Mouse (Mus musculus) common myeloid progenitor, adult 5-6 weeks (primary cell): ENCODE data around the gene Ccdc163. TPM values are rescaled to one million over a fixed set of nuclear protein-coding genes. Genes with fewer than 3 reads are reported as not detected.
"Not testable (repeated sequence)": the region's sequence is repeated elsewhere in the genome, so short reads cannot be mapped to it uniquely, and the experiment has no call there.

Experiments
- ATAC-seq: replicated peaks from 2 replicates; pipeline ENCODE4 v1.8.0; 2016; ENCODE audit warnings: low read depth, mild to moderate bottlenecking, moderate TSS enrichment, inconsistent platforms; ENCODE audit not compliant: poor library complexity, severe bottlenecking
- total RNA-seq: library from RNA; stranded (forward); fragments of 200-1000, 187-1606 nt; gene quantifications from 2 replicates; pipeline ENCODE4 v1.2.3, GENCODE M21; 2017

The Ccdc163 gene
- total RNA-seq, result 12.3 and 35.8 TPM in 2 replicates

GRCm38 (mm10) chr4:116708201-116708764 lies at the start of gene Ccdc163, which contains the start of gene Mmachc:
TSS of gene Ccdc163 (plus strand) at chr4:116708509.
TSS of gene Mmachc (minus strand) at chr4:116708406.
- ATAC-seq, result peak; percentile 97

GRCm38 (mm10) chr4:116659474-116659873 lies 48.8 kb upstream of the Ccdc163 start:
- no peak for ATAC-seq

DNA sequence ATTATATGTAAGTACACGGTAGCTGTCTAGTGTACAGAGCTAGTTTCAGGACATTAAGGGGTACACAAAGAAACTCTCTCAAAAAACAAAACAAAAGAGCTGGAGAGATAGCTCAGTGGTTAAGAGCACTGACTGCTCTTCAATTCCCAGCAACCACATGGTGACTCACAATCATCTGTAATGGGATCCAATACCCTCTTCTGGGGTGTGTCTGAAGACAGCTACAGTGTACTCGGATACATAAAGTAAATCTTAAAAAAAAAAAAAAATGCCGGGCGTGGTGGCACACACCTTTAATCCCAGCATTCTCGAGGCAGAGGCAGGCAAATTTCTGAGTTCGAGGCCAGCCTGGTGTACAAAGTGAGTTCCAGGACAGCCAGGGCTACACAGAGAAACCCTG lies 48.4 kb upstream of the Ccdc163 start:
- not testable (repeated sequence) for ATAC-seq

DNA sequence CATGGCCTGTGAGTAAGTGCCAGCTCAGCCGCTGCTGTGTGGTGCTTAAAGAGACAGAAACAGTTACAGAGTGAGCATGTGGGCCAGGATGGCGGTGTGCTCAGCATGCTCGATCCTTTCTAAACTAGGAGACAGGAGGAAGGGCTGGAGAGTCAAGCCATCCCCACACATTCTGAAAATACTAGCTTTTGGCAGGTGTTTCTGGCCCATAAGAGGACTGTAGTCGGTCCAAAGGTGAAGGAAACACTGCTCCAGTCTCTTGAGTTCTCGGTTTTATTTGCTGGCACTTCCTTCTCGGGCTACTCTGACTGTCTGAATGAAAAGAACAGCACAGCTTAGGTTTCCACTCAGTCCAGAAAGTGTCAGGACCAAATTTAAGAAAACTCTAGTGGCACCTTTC lies 47.5 kb upstream of the Ccdc163 start:
- no peak for ATAC-seq

GRCm38 (mm10) chr4:116661998-116662397 lies 46.3 kb upstream of the Ccdc163 start:
- no peak for ATAC-seq

DNA sequence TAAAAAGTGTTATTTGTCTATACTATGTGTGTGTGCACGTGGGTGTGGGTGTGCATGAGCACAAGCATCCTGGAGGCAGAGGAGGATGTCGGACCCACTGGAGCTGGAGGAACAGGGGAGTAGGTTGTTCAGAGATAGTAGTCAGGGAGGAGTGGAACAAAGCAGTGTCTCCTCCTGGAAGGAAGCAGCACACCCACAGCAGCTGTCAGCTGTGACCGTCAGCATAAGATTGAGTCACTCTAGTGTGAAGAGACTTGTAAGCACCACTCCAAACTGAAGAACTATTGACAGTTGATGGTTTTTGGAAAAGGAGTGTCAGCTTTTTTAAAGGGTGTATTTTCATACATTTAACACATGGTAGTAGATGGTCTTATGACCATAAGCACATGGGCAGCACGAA lies 41.7 kb upstream of the Ccdc163 start:
- ATAC-seq, result no peak

- ATAC-seq, result peak; percentile 88
Measured at GRCm38 (mm10) chr4:116668145-116668544, 40.2 kb upstream of the Ccdc163 start.

DNA sequence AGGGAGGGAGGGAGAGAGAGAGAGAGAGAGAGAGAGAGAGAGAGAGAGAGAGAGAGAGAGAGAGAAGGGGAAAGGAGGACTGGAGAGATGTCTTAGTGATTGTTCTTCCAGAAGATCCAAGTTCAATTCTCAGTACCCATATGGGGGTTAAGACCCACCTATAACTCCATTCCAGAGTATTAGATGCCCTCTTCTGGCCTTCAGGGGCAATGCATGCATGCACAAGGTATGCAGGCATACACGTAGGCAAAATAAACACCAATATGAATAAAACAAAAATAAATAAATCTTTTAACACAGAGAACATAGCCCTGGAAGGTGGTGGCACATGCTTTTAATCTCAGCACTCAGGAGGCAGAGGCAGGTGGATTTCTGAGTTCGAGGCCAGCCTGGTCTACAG lies 39.0 kb upstream of the Ccdc163 start:
- ATAC-seq, result no peak

DNA sequence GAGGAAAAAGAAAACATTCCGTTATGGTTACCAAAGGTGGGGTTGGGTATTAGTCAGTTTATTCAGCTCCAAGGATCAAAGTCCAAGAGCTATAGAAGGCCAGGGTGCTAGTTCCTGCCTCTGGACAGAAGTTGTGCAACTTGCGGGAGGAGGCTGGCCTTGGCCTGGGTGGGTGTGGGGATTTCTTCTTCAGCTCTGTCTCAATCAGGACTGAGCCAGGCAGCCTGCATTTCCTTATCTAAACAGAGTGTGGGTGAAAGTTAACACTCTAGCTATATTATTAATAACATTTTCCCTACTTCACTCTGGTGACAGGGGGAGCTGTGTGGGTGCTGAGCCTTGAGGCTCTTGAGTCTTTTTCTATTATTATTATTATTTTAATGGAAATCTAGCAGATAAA lies 35.5 kb upstream of the Ccdc163 start:
- ATAC-seq, result peak; percentile 83

- ATAC-seq, result not testable (repeated sequence)
Measured at GRCm38 (mm10) chr4:116674761-116675160, 33.5 kb upstream of the Ccdc163 start.

- no peak for ATAC-seq
Measured at GRCm38 (mm10) chr4:116676027-116676426, 32.3 kb upstream of the Ccdc163 start.

DNA sequence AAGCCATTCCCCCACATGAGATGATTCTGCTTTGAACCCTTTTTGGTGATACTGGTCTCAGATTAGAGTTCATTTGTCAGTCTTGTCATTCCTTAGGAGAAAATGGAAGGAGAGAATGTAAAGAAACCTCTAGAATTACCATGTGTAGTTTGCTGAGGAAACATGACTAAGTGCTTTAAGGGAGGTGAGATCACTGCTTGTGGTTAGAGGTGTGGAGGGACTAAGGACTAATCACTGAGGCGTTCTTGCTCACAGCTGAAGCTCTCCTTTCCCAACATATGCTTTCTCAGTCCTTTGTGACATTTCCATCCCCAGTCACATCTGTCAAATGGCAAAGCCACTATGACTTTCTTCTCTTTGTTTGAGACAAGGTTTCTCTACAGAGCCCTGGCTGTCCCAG lies 30.5 kb upstream of the Ccdc163 start:
- no peak for ATAC-seq

- no peak for ATAC-seq
Measured at GRCm38 (mm10) chr4:116679141-116679540, 29.2 kb upstream of the Ccdc163 start.

GRCm38 (mm10) chr4:116680521-116680920 lies 27.8 kb upstream of the Ccdc163 start:
- ATAC-seq, result not testable (repeated sequence)

GRCm38 (mm10) chr4:116683957-116684356 lies 24.4 kb upstream of the Ccdc163 start:
- no peak for ATAC-seq

GRCm38 (mm10) chr4:116684665-116685064 lies 23.6 kb upstream of the Ccdc163 start:
- ATAC-seq, result no peak

GRCm38 (mm10) chr4:116685402-116686061 lies 22.8 kb upstream of the Ccdc163 start, which contains the start of gene Prdx1:
TSS of gene Prdx1 (plus strand) at chr4:116685544.
- ATAC-seq, result peak; percentile 85

- ATAC-seq, result no peak
Measured at GRCm38 (mm10) chr4:116687041-116687440, 21.3 kb upstream of the Ccdc163 start.

GRCm38 (mm10) chr4:116689309-116689876 lies 18.9 kb upstream of the Ccdc163 start:
- no peak for ATAC-seq

DNA sequence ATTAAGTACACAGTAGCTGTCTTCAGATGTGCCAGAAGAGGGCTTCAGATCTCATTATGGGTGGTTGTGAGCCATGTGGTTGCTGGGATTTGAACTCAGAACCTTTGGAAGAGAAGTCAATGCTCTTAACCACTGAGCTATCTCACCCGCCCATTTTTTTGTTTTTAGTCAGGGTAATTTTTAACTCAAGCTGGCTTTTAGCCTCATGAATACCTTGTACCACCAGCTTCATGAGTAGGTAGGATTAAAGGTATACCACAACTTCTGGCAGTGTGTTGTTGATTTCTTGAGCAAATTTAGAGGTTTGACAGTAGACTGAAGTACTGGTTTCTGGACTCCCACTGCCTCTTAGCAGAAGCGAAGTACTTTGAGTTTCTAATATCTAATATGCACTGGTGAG lies 16.2 kb upstream of the Ccdc163 start:
- ATAC-seq, result no peak

- ATAC-seq, result no peak
Measured at GRCm38 (mm10) chr4:116693785-116694184, 14.5 kb upstream of the Ccdc163 start.
